Mouse (Mus musculus) adrenal gland, postnatal 25 days (tissue): Measurements from ENCODE around the gene Tbc1d17. TPM values are rescaled to one million over a fixed set of nuclear protein-coding genes. Genes with fewer than 3 reads are reported as not detected.

Source experiments
- DNase-seq: peaks from one replicate; pipeline ENCODE4 v3.0.0; 2021; ENCODE audit warnings: mixed read lengths
- microRNA-seq, 2 experiments: library from miRNA; unstranded; fragments of <30 nt; microRNA quantifications; one replicate each; pipeline ENCODE4 v1.2.0; 2021
- total RNA-seq: library from RNA; stranded (reverse); gene quantifications from 2 replicates; pipeline ENCODE4 v1.2.3, GENCODE M21; 2021

The Tbc1d17 gene
- total RNA-seq, 1 experiment from 2014 or later = 88.5 TPM

- no peak for DNase-seq
Measured at GRCm38 (mm10) chr7:44789531-44789930, 59.3 kb downstream of the Tbc1d17 start.

Small RNA genes within 50 kb of the gene (microRNA-seq; reads per million reads assigned to microRNA genes)
- gene Mir707 = 0 reads per million in 2 experiments

Other genes starting within 250 kb of the Tbc1d17 start
- gene Myh14, start 178.2 kb downstream of the Tbc1d17 start, total RNA-seq = 2.8 and 4.3 TPM in 2 replicates
- not detected in 2 replicates for gene Izumo2, start 140.3 kb downstream of the Tbc1d17 start, total RNA-seq
- gene Vrk3, start 100.7 kb downstream of the Tbc1d17 start, total RNA-seq = 58.7 and 59.3 TPM in 2 replicates
- 0.71 and 0.88 TPM in 2 replicates for gene Zfp473, start 98.0 kb downstream of the Tbc1d17 start, total RNA-seq
- 40.5 and 44.4 TPM in 2 replicates for gene Nup62, start 33.0 kb downstream of the Tbc1d17 start, total RNA-seq
- gene Il4i1, start 32.7 kb downstream of the Tbc1d17 start, total RNA-seq = 2.8 and 3.4 TPM in 2 replicates
- 108 and 165 TPM in 2 replicates for gene Atf5, start 32.4 kb downstream of the Tbc1d17 start, total RNA-seq
- 116 and 138 TPM in 2 replicates for gene Akt1s1, start 88 bp downstream of the Tbc1d17 start, total RNA-seq
- 53.2 and 55.8 TPM in 2 replicates for gene Pnkp, start 8.1 kb upstream of the Tbc1d17 start, total RNA-seq
- gene Ptov1, start 20.7 kb upstream of the Tbc1d17 start, total RNA-seq = 309 and 326 TPM in 2 replicates
- gene Med25, start 43.6 kb upstream of the Tbc1d17 start, total RNA-seq = 93.7 and 103 TPM in 2 replicates
- gene Fuz, start 47.0 kb upstream of the Tbc1d17 start, total RNA-seq = 37.4 and 37.8 TPM in 2 replicates
- 83.7 and 115 TPM in 2 replicates for gene Ap2a1, start 80.4 kb upstream of the Tbc1d17 start, total RNA-seq
- gene Tsks, start 94.1 kb upstream of the Tbc1d17 start, total RNA-seq = not detected in 2 replicates
- 13.3 and 16.5 TPM in 2 replicates for gene Cpt1c, start 125.8 kb upstream of the Tbc1d17 start, total RNA-seq
- 177 and 221 TPM in 2 replicates for gene Prmt1, start 137.5 kb upstream of the Tbc1d17 start, total RNA-seq
- 138 and 151 TPM in 2 replicates for gene Irf3, start 148.6 kb upstream of the Tbc1d17 start, total RNA-seq
- gene Bcl2l12, start 149.6 kb upstream of the Tbc1d17 start, total RNA-seq = 18.7 and 24.4 TPM in 2 replicates
- gene Scaf1, start 167.3 kb upstream of the Tbc1d17 start, total RNA-seq = 86.4 and 99.4 TPM in 2 replicates
- 94.0 and 102 TPM in 2 replicates for gene Rras, start 168.9 kb upstream of the Tbc1d17 start, total RNA-seq
- gene Prr12, start 203.8 kb upstream of the Tbc1d17 start, total RNA-seq = 71.1 and 78.5 TPM in 2 replicates
- 46.5 and 67.2 TPM in 2 replicates for gene Nosip, start 213.3 kb upstream of the Tbc1d17 start, total RNA-seq
- gene Prrg2, start 213.6 kb upstream of the Tbc1d17 start, total RNA-seq = 19.2 and 21.4 TPM in 2 replicates
- 27.7 and 33.5 TPM in 2 replicates for gene Rcn3, start 243.1 kb upstream of the Tbc1d17 start, total RNA-seq